Mouse (Mus musculus) R1 (cell line): Measurements from ENCODE around the gene Sun2.

Source experiments
- DNase-seq: peaks from one replicate; pipeline ENCODE4 v3.0.0-alpha.2; 2018; ENCODE audit warnings: low read depth, low spot score

The Sun2 gene

DNA sequence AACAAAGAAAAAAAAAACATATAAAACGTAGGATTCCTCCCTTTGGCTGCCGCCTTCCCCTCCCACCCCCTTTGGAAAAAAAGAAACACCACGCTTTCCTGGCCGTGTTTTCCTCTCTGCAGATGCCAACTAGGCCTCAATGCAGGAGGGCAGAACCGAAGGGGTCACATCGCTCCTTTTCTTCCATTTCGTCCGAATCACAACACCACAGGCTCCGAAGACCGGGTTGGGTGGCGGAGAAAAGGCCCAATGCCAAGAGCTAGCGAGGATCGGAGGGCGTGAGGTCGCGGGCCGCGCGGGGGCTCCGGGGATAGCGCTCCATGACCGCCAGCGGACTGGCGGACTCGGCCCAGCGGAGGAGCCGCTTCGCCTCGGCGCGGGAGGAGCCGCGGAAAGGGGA, 55.2 kb downstream of the Sun2 start:
- DNase-seq: peak; percentile 45

- no peak for DNase-seq
Observed at GRCm38 (mm10) chr15:79686046-79686869, 56.1 kb downstream of the Sun2 start.

GRCm38 (mm10) chr15:79685141-79685641, 57.1 kb downstream of the Sun2 start:
- DNase-seq: no peak

DNA sequence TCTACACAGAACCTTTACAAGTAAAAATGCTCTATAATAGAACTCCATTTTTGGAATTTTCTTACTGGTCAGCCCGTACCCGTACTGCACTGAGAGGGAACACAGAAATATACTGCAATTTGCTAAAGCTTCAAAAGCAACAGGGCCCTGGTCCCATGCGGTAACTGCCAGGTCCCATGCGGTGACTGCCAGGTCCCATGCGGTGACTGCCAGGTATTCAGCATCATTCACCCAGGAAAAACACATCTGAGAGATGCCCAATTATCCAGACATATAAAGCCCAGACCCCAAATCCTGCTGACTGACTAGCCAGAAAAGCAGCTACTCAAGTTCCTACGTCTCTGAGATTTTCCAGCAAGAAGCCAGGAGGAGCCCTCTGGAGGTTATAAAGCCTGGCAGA, 57.7 kb downstream of the Sun2 start:
- DNase-seq: no peak

- peak; percentile 20 for DNase-seq
Observed at GRCm38 (mm10) chr15:79683707-79684465, 58.5 kb downstream of the Sun2 start.

- DNase-seq: no peak
Observed at GRCm38 (mm10) chr15:79683146-79683545, 59.2 kb downstream of the Sun2 start.

DNA sequence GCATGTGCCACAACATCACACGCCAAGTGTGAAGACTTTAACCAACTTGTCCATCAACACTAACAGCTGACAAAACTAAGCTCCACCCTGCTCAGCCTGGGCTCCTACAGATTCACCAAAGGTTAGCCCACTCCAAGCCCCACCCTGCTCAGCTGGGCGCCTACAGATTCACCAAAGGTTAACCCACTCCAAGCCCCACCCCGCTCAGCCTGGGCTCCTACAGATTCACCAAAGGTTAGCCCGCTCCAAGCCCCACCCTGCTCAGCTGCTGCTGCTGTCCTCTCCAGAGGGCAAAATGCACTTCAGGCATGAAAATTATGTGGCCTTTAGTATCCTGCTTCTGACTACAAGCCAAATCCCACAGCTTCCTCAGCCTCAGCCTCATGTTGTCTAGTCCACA, 60.4 kb downstream of the Sun2 start:
- DNase-seq: peak; percentile 76

- DNase-seq: no peak
Observed at GRCm38 (mm10) chr15:79677936-79678335, 64.4 kb downstream of the Sun2 start.
